ENCODE assay signal across 7 mouse cellular contexts in genomic region chr5:114129550-114130210, GRCm38 (mm10). TPM values are rescaled to one million over a fixed set of nuclear protein-coding genes. Genes with fewer than 3 reads are reported as not detected.
DNase-seq lines count a peak whose midpoint lies in the region; ATAC-seq lines count a peak whose summit lies in the region.

No protein-coding gene starts in this region.

- DNase-seq in thymus, postnatal 14 days: peak; percentile 8
- no peak for DNase-seq in thymus, postnatal 25 days
- DNase-seq in forebrain, embryonic 14.5 days (ENCODE audit: low spot score): no peak
- DNase-seq in liver, embryonic 13.5 days: no peak
- DNase-seq in frontal cortex, postnatal 25 days (ENCODE audit: low spot score in 2 of 2): no peak
- no peak for DNase-seq in kidney, adult 18-20 months
- no peak for DNase-seq in gastrocnemius, postnatal 4 days (ENCODE audit: low spot score in 2 of 2)

- peak overlapping the region; percentile 81 for H3K4me3 ChIP-seq in forebrain, embryonic 14.5 days (ENCODE audit: low read depth, low read length)
- peak overlapping the region; percentile 80 for H3K4me3 ChIP-seq in liver, embryonic 13.5 days (replicated peaks)

- H3K27me3 ChIP-seq in forebrain, embryonic 14.5 days (replicated peaks; ENCODE audit: control insufficient read depth, insufficient read depth, low read length): no peaks in the 10 kb centered on the region
- no peaks in the 10 kb centered on the region for H3K27me3 ChIP-seq in liver, embryonic 13.5 days

- peaks cover 7% of the 10 kb centered on the region; the same call in 1 of the 2 replicates for H3K36me3 ChIP-seq in forebrain, embryonic 14.5 days (ENCODE audit: control insufficient read depth, insufficient read depth, low read length)
- peaks cover 12% of the 10 kb centered on the region; the same call in 1 of the 2 replicates for H3K36me3 ChIP-seq in liver, embryonic 13.5 days

- H3K9me3 ChIP-seq in forebrain, embryonic 14.5 days (replicated peaks; ENCODE audit: control insufficient read depth, low read length): no peaks in the 10 kb centered on the region
- H3K9me3 ChIP-seq in liver, embryonic 13.5 days (replicated peaks): no peaks in the 10 kb centered on the region

- no peak for ATAC-seq in forebrain, embryonic 14.5 days
- no peak for ATAC-seq in liver, embryonic 13.5 days (ENCODE audit: low read depth)

- peaks cover 7% of the 10 kb centered on the region; the same call in 1 of the 2 replicates for H3K4me1 ChIP-seq in forebrain, embryonic 14.5 days (ENCODE audit: control insufficient read depth, insufficient read depth, low read length)
- peaks cover 76% of the 10 kb centered on the region for H3K4me1 ChIP-seq in liver, embryonic 13.5 days (replicated peaks)

- no peak overlapping the region for H3K27ac ChIP-seq in forebrain, embryonic 14.5 days (ENCODE audit: low read depth, low read length)
- H3K27ac ChIP-seq in liver, embryonic 13.5 days: no peak overlapping the region

- WGBS in forebrain, embryonic 14.5 days: 81% methylated on average over 15 of the region's 15 CpGs
- 73% methylated on average over 15 of the region's 15 CpGs for WGBS in liver, embryonic 13.5 days (ENCODE audit: insufficient replicate concordance)

- H3K4me2 ChIP-seq in forebrain, embryonic 14.5 days (ENCODE audit: low read length): peak overlapping the region; percentile 91
- H3K4me2 ChIP-seq in liver, embryonic 13.5 days: peak overlapping the region; percentile 99

- H3K9ac ChIP-seq in forebrain, embryonic 14.5 days (ENCODE audit: low read length): no peak overlapping the region
- H3K9ac ChIP-seq in liver, embryonic 13.5 days: peak overlapping the region; percentile 72; the same call in 1 of the 2 replicates

RNA-seq across cellular contexts. Expression of gene Ung, which starts 0.5 kb away (rescaled TPM):
- polyA plus RNA-seq in forebrain, embryonic 14.5 days (2014; fragmentation: Nextera tagmentation; extraction: Ambion mirVana): 12.1 and 13.3 TPM in 2 replicates
- 28.9 and 31.9 TPM in 2 replicates for polyA plus RNA-seq in liver, embryonic 13.5 days (2015; fragmentation: Nextera tagmentation; extraction: Ambion mirVana)
- total RNA-seq in gastrocnemius, postnatal 4 days (2021): 10 to 100 TPM; 10.5 to 14.0 TPM

RNA-seq across cellular contexts. Expression of gene Alkbh2, which starts 1.7 kb away (rescaled TPM):
- 6.5 and 8.3 TPM in 2 replicates for polyA plus RNA-seq in forebrain, embryonic 14.5 days (2014; fragmentation: Nextera tagmentation; extraction: Ambion mirVana)
- 4.5 and 5.1 TPM in 2 replicates for polyA plus RNA-seq in liver, embryonic 13.5 days (2015; fragmentation: Nextera tagmentation; extraction: Ambion mirVana)
- total RNA-seq in gastrocnemius, postnatal 4 days (2021): 1 to 10 TPM; 3.3 to 3.4 TPM

RNA-seq across cellular contexts. Expression of gene Acacb, which starts 16.7 kb away (rescaled TPM):
- 2.4 and 3.7 TPM in 2 replicates for polyA plus RNA-seq in forebrain, embryonic 14.5 days (2014; fragmentation: Nextera tagmentation; extraction: Ambion mirVana)
- polyA plus RNA-seq in liver, embryonic 13.5 days (2015; fragmentation: Nextera tagmentation; extraction: Ambion mirVana): 0.28 and 0.56 TPM in 2 replicates
- 10 to 100 TPM; 59.6 to 62.8 TPM for total RNA-seq in gastrocnemius, postnatal 4 days (2021)

RNA-seq across cellular contexts. Expression of gene Svop, which starts 38.3 kb away (rescaled TPM):
- 60.5 and 80.1 TPM in 2 replicates for polyA plus RNA-seq in forebrain, embryonic 14.5 days (2014; fragmentation: Nextera tagmentation; extraction: Ambion mirVana)
- 0.05 TPM in 1 of 2 replicates, not detected in the other for polyA plus RNA-seq in liver, embryonic 13.5 days (2015; fragmentation: Nextera tagmentation; extraction: Ambion mirVana)
- total RNA-seq in gastrocnemius, postnatal 4 days (2021): not detected
